Mouse (Mus musculus) common myeloid progenitor, adult 5-6 weeks (primary cell): ENCODE measurements around the gene Ahsa1. TPM values are rescaled to one million over a fixed set of nuclear protein-coding genes. Genes with fewer than 3 reads are reported as not detected.
A peak's percentile ranks its signal among the peaks of the same experiment; 100 is the strongest.
"Not testable (repeated sequence)": the region's sequence is repeated elsewhere in the genome, so short reads cannot be mapped to it uniquely, and the experiment has no call there.

Experiments
- ATAC-seq: replicated peaks from 2 replicates; pipeline ENCODE4 v1.8.0; 2016; ENCODE audit warnings: low read depth, mild to moderate bottlenecking, moderate TSS enrichment, inconsistent platforms; ENCODE audit not compliant: poor library complexity, severe bottlenecking
- total RNA-seq: library from RNA; stranded (forward); fragments of 200-1000, 187-1606 nt; gene quantifications from 2 replicates; pipeline ENCODE4 v1.2.3, GENCODE M21; 2017

Ahsa1 gene
- total RNA-seq, 1 experiment from 2014 or later = 275 TPM

- ATAC-seq = no peak
These were observed 13.1 kb downstream of the Ahsa1 start for GRCm38 (mm10) chr12:87279350-87279749.

GRCm38 (mm10) chr12:87279879-87280278 lies 13.6 kb downstream of the Ahsa1 start:
- ATAC-seq = no peak

GRCm38 (mm10) chr12:87281766-87282165 lies 15.5 kb downstream of the Ahsa1 start:
- peak; percentile 28; the same call in 1 of the 2 replicates for ATAC-seq

GRCm38 (mm10) chr12:87282743-87283142 lies 16.5 kb downstream of the Ahsa1 start:
- ATAC-seq = no peak

GRCm38 (mm10) chr12:87283706-87284105 lies 17.4 kb downstream of the Ahsa1 start:
- ATAC-seq = no peak

GRCm38 (mm10) chr12:87284268-87284667 lies 18.0 kb downstream of the Ahsa1 start:
- no peak for ATAC-seq

- no peak for ATAC-seq
These were observed 18.4 kb downstream of the Ahsa1 start for GRCm38 (mm10) chr12:87284726-87285125.

GRCm38 (mm10) chr12:87289100-87289499 lies 22.8 kb downstream of the Ahsa1 start:
- no peak for ATAC-seq

- no peak for ATAC-seq
These were observed 27.7 kb downstream of the Ahsa1 start for GRCm38 (mm10) chr12:87293934-87294333.

GRCm38 (mm10) chr12:87299037-87299656 lies 32.9 kb downstream of the Ahsa1 start:
- ATAC-seq = peak; percentile 34

- ATAC-seq = peak; percentile 53
These were observed 33.6 kb downstream of the Ahsa1 start, which contains the start of gene Ism2 for GRCm38 (mm10) chr12:87299657-87300440. Ism2 (minus strand) TSS chr12:87299705.

GRCm38 (mm10) chr12:87300441-87300690 lies 34.1 kb downstream of the Ahsa1 start:
- no peak for ATAC-seq

GRCm38 (mm10) chr12:87301189-87301588 lies 34.9 kb downstream of the Ahsa1 start:
- no peak for ATAC-seq

- no peak for ATAC-seq
These were observed 39.7 kb downstream of the Ahsa1 start for GRCm38 (mm10) chr12:87305767-87306583.

- ATAC-seq = not testable (repeated sequence)
These were observed 40.2 kb downstream of the Ahsa1 start for GRCm38 (mm10) chr12:87306584-87306844.

- no peak for ATAC-seq
These were observed 46.8 kb downstream of the Ahsa1 start for GRCm38 (mm10) chr12:87313098-87313497.

GRCm38 (mm10) chr12:87317951-87318350 lies 51.7 kb downstream of the Ahsa1 start:
- no peak for ATAC-seq

GRCm38 (mm10) chr12:87319229-87319628 lies 53.0 kb downstream of the Ahsa1 start:
- ATAC-seq = no peak
